Mouse (Mus musculus) CD4-positive, CD25-positive, alpha-beta regulatory T cell, adult 2 months (primary cell): Measurements from ENCODE around the gene Susd1.

Experiments used
- DNase-seq: peaks from one replicate; pipeline ENCODE4 v3.0.0-alpha.2; 2012; ENCODE audit warnings: low read depth, low spot score

Gene Susd1

GRCm38 (mm10) chr4:59437990-59438854, at the start of gene Susd1:
Gene Susd1, minus strand, starts transcription at chr4:59438633.
- peak; percentile 72 for DNase-seq

DNA sequence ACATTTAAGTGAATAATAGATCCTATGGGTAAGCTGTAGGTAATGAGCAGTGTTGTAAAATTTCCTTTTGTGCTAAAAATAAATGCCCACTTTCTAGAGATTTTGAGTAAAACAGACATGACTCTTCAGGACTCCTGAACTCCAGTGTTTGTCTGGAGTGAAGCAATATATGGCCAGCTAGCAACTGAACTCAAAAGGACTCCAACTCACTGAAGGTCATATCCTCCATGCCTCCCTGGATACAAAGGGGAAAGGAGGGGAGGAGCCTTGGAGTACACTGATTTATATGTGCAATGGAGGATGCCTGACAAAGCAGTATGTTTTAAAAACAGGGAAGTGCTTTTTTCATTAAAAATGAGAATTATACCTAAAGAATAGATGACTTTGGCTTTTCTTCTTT, 32.9 kb upstream of the Susd1 start:
- DNase-seq: no peak

GRCm38 (mm10) chr4:59465449-59465848, 27.0 kb upstream of the Susd1 start:
- no peak for DNase-seq

GRCm38 (mm10) chr4:59464661-59465060, 26.2 kb upstream of the Susd1 start:
- DNase-seq: no peak

DNA sequence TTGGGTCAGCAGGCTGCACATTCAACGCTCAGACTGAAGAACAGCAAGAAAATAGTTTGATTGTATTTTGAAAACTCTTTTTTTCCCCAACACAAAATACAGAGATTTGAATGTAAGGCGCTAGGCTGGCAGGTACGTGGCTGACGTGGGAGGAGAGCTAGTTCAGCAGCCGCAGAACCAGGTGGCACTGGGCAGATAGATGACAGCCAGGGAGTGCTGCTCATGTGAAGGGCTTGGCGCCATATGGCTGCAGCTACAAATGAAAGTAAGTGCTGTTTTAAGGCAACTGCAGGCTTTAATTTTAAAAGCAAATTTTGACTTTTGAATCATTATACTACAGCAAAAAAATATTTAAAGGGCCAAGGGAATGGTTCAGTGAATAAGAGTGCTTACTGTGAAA, 24.1 kb upstream of the Susd1 start:
- DNase-seq: no peak

DNA sequence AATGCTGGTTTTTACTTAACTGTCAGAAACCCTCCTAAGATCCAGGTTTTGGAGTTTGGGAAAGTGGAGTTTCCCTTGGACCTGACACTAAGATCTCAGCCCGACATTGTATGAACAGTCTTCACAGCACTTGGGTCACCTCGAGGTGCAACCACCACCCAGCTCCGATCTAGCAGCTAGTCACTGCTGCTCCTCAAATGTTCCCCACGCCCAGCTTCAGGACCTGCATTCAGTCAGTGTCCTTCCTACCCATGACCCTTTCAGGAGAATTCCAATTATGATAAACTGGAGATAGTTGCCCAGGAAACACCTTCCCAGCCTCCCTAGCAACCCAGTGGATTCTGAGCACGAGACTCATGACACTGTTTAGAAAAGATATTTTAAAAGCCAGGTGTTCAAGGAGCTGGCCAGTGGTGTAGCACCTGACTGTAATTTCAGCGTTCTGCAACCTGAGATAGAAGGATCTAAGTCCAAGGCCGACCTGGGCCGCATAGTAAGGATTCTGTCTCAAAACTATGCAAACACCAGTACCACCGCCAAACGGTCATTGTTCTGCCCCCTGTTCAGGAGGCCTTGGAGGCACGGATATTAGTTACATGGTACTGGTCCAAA, 22.8 kb upstream of the Susd1 start:
- DNase-seq: no peak

GRCm38 (mm10) chr4:59459216-59459955, 21.0 kb upstream of the Susd1 start:
- DNase-seq: no peak

DNA sequence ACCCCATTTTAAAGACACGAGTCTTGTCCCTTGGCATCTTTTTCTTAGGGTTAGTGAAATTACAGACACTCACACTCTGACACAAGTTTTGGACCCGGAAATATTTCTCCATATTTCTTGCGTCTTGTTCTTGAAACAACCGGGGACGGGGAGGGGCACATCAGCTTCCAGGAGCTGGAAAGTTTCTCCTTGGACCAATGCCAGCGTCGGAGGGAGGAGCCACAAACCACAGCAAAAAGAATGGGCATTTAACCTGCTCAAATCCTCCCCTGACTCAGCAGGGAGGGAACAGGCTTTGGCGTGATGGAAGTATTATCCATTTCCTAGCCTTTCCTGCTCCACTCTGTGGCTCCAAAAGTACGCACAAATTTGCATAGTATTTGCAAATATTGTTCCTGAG, 19.5 kb upstream of the Susd1 start:
- DNase-seq: no peak

DNA sequence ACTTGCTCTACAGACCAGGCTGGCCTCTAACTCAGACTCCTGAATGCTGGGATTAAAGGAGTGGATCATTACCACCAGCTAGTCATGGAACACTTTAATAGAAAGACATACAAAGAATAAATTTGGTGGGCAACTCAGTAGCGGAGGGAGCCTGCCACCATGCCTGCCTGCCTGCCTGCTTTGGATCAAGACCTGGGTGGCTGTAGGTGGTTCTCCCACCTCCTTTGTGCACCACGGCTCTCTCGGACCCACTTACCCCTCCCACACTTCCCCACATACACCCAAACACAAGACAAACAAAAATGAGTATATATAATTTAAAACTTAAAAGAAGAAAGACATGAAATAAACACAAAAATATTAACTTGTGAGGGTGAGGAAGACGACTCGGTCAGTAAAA, 18.7 kb upstream of the Susd1 start:
- DNase-seq: no peak

- no peak for DNase-seq
Measured at GRCm38 (mm10) chr4:59455465-59455864, 17.0 kb upstream of the Susd1 start.

DNA sequence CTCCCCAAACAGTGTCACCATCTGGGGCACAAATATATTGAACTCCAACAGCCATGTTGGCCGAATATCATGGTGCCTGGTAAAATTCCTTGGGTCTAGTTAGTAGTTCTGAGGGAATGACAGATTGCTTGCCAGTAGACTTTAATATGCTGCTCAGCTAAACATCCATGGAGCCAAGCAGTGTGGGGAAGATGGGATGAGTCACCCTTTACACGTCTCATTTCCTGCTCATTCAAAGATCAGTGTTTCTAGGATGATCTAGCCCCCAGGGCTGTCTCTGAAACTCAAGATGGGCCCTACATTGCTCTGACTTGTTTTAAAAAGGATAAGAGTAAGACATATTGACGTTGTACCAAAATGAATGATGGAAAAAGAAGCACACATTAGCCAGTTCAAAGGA, 15.6 kb upstream of the Susd1 start:
- DNase-seq: no peak

GRCm38 (mm10) chr4:59452503-59452933, 14.1 kb upstream of the Susd1 start:
- no peak for DNase-seq

GRCm38 (mm10) chr4:59450906-59451305, 12.5 kb upstream of the Susd1 start:
- DNase-seq: no peak

GRCm38 (mm10) chr4:59450234-59450854, 11.9 kb upstream of the Susd1 start:
- no peak for DNase-seq

- DNase-seq: no peak
Measured at GRCm38 (mm10) chr4:59447296-59447695, 8.9 kb upstream of the Susd1 start.

- no peak for DNase-seq
Measured at GRCm38 (mm10) chr4:59445516-59445915, 7.1 kb upstream of the Susd1 start.

GRCm38 (mm10) chr4:59444994-59445393, 6.6 kb upstream of the Susd1 start:
- DNase-seq: no peak

- no peak for DNase-seq
Measured at GRCm38 (mm10) chr4:59444085-59444484, 5.7 kb upstream of the Susd1 start.

- DNase-seq: no peak
Measured at GRCm38 (mm10) chr4:59441265-59441664, 2.8 kb upstream of the Susd1 start.

GRCm38 (mm10) chr4:59439960-59440359, 1.5 kb upstream of the Susd1 start:
- DNase-seq: no peak

- no peak for DNase-seq
Measured at GRCm38 (mm10) chr4:59439041-59439440, 608 bp upstream of the Susd1 start.

GRCm38 (mm10) chr4:59435951-59436350, 2.5 kb downstream of the Susd1 start:
- DNase-seq: no peak
